Mouse (Mus musculus): ENCODE results near the gene 9930111J21Rik1. TPM values are rescaled to one million over a fixed set of nuclear protein-coding genes. Genes with fewer than 3 reads are reported as not detected.
"Not testable (repeated sequence)": the region's sequence is repeated elsewhere in the genome, so short reads cannot be mapped to it uniquely, and the experiment has no call there.

The 9930111J21Rik1 gene
- polyA plus RNA-seq, 1 experiment from 2014 or later: 0.71 TPM

- not testable (repeated sequence) for H3K36me3 ChIP-seq (ENCODE audit: control insufficient read depth, insufficient read depth); H3K4me3 ChIP-seq (replicated peaks; ENCODE audit: low read length); H3K27ac ChIP-seq (ENCODE audit: low read length); H3K27me3 ChIP-seq (replicated peaks; ENCODE audit: control insufficient read depth, insufficient read depth, low read length); H3K9ac ChIP-seq (replicated peaks; ENCODE audit: low read depth, low read length); H3K4me2 ChIP-seq (ENCODE audit: low read length); H3K9me3 ChIP-seq (ENCODE audit: control insufficient read depth, low read length); H3K4me1 ChIP-seq (replicated peaks; ENCODE audit: control insufficient read depth, insufficient read depth, low read length); ATAC-seq
These were observed 52.8 kb downstream of the 9930111J21Rik1 start for GRCm38 (mm10) chr11:48926437-48926836.

- H3K27me3 ChIP-seq (replicated peaks; ENCODE audit: control insufficient read depth, insufficient read depth, low read length); H3K9ac ChIP-seq (replicated peaks; ENCODE audit: low read depth, low read length); H3K4me2 ChIP-seq (ENCODE audit: low read length); H3K4me1 ChIP-seq (replicated peaks; ENCODE audit: control insufficient read depth, insufficient read depth, low read length); H3K4me3 ChIP-seq (replicated peaks; ENCODE audit: low read length); H3K36me3 ChIP-seq (ENCODE audit: control insufficient read depth, insufficient read depth); H3K9me3 ChIP-seq (ENCODE audit: control insufficient read depth, low read length); ATAC-seq; H3K27ac ChIP-seq (ENCODE audit: low read length): not testable (repeated sequence)
- 73% methylated on average over 5 of the region's 5 CpGs for WGBS
These were observed 55.4 kb downstream of the 9930111J21Rik1 start for GRCm38 (mm10) chr11:48923818-48924217.

- 90% methylated on average over 3 of the region's 3 CpGs for WGBS
- Histone ChIP-seq H3K9me3 (ENCODE audit: control insufficient read depth, low read length) (no peaks in the 10 kb centered on the region), H3K4me1 (replicated peaks; ENCODE audit: control insufficient read depth, insufficient read depth, low read length) (no peaks in the 10 kb centered on the region), H3K9ac (replicated peaks; ENCODE audit: low read depth, low read length) (no peak overlapping the region), H3K4me3 (replicated peaks; ENCODE audit: low read length) (no peak overlapping the region), H3K27me3 (replicated peaks; ENCODE audit: control insufficient read depth, insufficient read depth, low read length) (no peaks in the 10 kb centered on the region), H3K36me3 (ENCODE audit: control insufficient read depth, insufficient read depth) (no peaks in the 10 kb centered on the region), H3K4me2 (ENCODE audit: low read length) (no peak overlapping the region), H3K27ac (ENCODE audit: low read length) (no peak overlapping the region)
- ATAC-seq: no peak
These were observed 60.8 kb downstream of the 9930111J21Rik1 start for GRCm38 (mm10) chr11:48918380-48918779.

- no peak for ATAC-seq
- H3K9ac ChIP-seq (replicated peaks; ENCODE audit: low read depth, low read length): no peak overlapping the region
- no peaks in the 10 kb centered on the region for H3K9me3 ChIP-seq (ENCODE audit: control insufficient read depth, low read length)
- no peak overlapping the region for H3K27ac ChIP-seq (ENCODE audit: low read length)
- H3K4me2 ChIP-seq (ENCODE audit: low read length): no peak overlapping the region
- no peak overlapping the region for H3K4me3 ChIP-seq (replicated peaks; ENCODE audit: low read length)
- no peaks in the 10 kb centered on the region for H3K4me1 ChIP-seq (replicated peaks; ENCODE audit: control insufficient read depth, insufficient read depth, low read length)
- WGBS: 98% methylated on average over 1 of the region's 1 CpGs
- H3K27me3 ChIP-seq (replicated peaks; ENCODE audit: control insufficient read depth, insufficient read depth, low read length): no peaks in the 10 kb centered on the region
- no peaks in the 10 kb centered on the region for H3K36me3 ChIP-seq (ENCODE audit: control insufficient read depth, insufficient read depth)
These were observed 65.6 kb downstream of the 9930111J21Rik1 start for GRCm38 (mm10) chr11:48913611-48914010.

- Histone ChIP-seq H3K4me3 (replicated peaks; ENCODE audit: low read length) (no peak overlapping the region), H3K36me3 (ENCODE audit: control insufficient read depth, insufficient read depth) (no peaks in the 10 kb centered on the region), H3K27me3 (replicated peaks; ENCODE audit: control insufficient read depth, insufficient read depth, low read length) (no peaks in the 10 kb centered on the region)
These were observed 70.7 kb downstream of the 9930111J21Rik1 start for GRCm38 (mm10) chr11:48908459-48908858.

GRCm38 (mm10) chr11:48902021-48902420, 77.2 kb downstream of the 9930111J21Rik1 start, which contains the start of gene Gm5431:
TSS of gene Gm5431 (minus strand) at chr11:48902214.
- H3K9me3 ChIP-seq (ENCODE audit: control insufficient read depth, low read length): no peaks in the 10 kb centered on the region
- ATAC-seq: no peak
- no peak within 1 kb of the TSS for H3K27ac ChIP-seq (ENCODE audit: low read length)
- H3K9ac ChIP-seq (replicated peaks; ENCODE audit: low read depth, low read length): no peak within 1 kb of the TSS
- no peak within 1 kb of the TSS for H3K4me2 ChIP-seq (ENCODE audit: low read length)
- H3K36me3 ChIP-seq (ENCODE audit: control insufficient read depth, insufficient read depth): no peaks in the 10 kb centered on the region
- H3K4me3 ChIP-seq (replicated peaks; ENCODE audit: low read length): no peak within 1 kb of the TSS
- H3K27me3 ChIP-seq (replicated peaks; ENCODE audit: control insufficient read depth, insufficient read depth, low read length): no peaks in the 10 kb centered on the region
- 79% methylated on average over 2 of the region's 2 CpGs for WGBS
- no peaks in the 10 kb centered on the region for H3K4me1 ChIP-seq (replicated peaks; ENCODE audit: control insufficient read depth, insufficient read depth, low read length)

More at GRCm38 (mm10) chr11:48908459-48908858, 70.7 kb downstream of the 9930111J21Rik1 start:
- no peak for ATAC-seq
- no peak overlapping the region for H3K9ac ChIP-seq (replicated peaks; ENCODE audit: low read depth, low read length)
- no peak overlapping the region for H3K4me2 ChIP-seq (ENCODE audit: low read length)
- H3K9me3 ChIP-seq (ENCODE audit: control insufficient read depth, low read length): no peaks in the 10 kb centered on the region
- 81% methylated on average over 1 of the region's 1 CpGs for WGBS
- H3K4me1 ChIP-seq (replicated peaks; ENCODE audit: control insufficient read depth, insufficient read depth, low read length): no peaks in the 10 kb centered on the region
- H3K27ac ChIP-seq (ENCODE audit: low read length): no peak overlapping the region

GRCm38 (mm10) chr11:48901567-48901930, 77.6 kb downstream of the 9930111J21Rik1 start:
- not testable (repeated sequence) for H3K36me3 ChIP-seq (ENCODE audit: control insufficient read depth, insufficient read depth); H3K9ac ChIP-seq (replicated peaks; ENCODE audit: low read depth, low read length); H3K27ac ChIP-seq (ENCODE audit: low read length); H3K4me2 ChIP-seq (ENCODE audit: low read length); ATAC-seq; H3K27me3 ChIP-seq (replicated peaks; ENCODE audit: control insufficient read depth, insufficient read depth, low read length); H3K4me1 ChIP-seq (replicated peaks; ENCODE audit: control insufficient read depth, insufficient read depth, low read length); H3K9me3 ChIP-seq (ENCODE audit: control insufficient read depth, low read length); H3K4me3 ChIP-seq (replicated peaks; ENCODE audit: low read length)
- 90% methylated on average over 1 of the region's 1 CpGs for WGBS

GRCm38 (mm10) chr11:48900654-48901566, 78.3 kb downstream of the 9930111J21Rik1 start:
- 84% methylated on average over 6 of the region's 6 CpGs for WGBS
- not testable (repeated sequence) for ATAC-seq

GRCm38 (mm10) chr11:48898812-48899431, 80.3 kb downstream of the 9930111J21Rik1 start:
- no peak for ATAC-seq
- 76% methylated on average over 2 of the region's 2 CpGs for WGBS
- Histone ChIP-seq H3K36me3 (ENCODE audit: control insufficient read depth, insufficient read depth) (no peaks in the 10 kb centered on the region), H3K4me1 (replicated peaks; ENCODE audit: control insufficient read depth, insufficient read depth, low read length) (no peaks in the 10 kb centered on the region), H3K4me2 (ENCODE audit: low read length) (no peak overlapping the region), H3K9me3 (ENCODE audit: control insufficient read depth, low read length) (no peaks in the 10 kb centered on the region), H3K4me3 (replicated peaks; ENCODE audit: low read length) (no peak overlapping the region), H3K9ac (replicated peaks; ENCODE audit: low read depth, low read length) (no peak overlapping the region), H3K27me3 (replicated peaks; ENCODE audit: control insufficient read depth, insufficient read depth, low read length) (no peaks in the 10 kb centered on the region), H3K27ac (ENCODE audit: low read length) (no peak overlapping the region)

More at GRCm38 (mm10) chr11:48900654-48901566, 78.3 kb downstream of the 9930111J21Rik1 start:
- H3K4me2 ChIP-seq (ENCODE audit: low read length); H3K4me1 ChIP-seq (replicated peaks; ENCODE audit: control insufficient read depth, insufficient read depth, low read length); H3K36me3 ChIP-seq (ENCODE audit: control insufficient read depth, insufficient read depth); H3K9me3 ChIP-seq (ENCODE audit: control insufficient read depth, low read length); H3K27me3 ChIP-seq (replicated peaks; ENCODE audit: control insufficient read depth, insufficient read depth, low read length); H3K9ac ChIP-seq (replicated peaks; ENCODE audit: low read depth, low read length); H3K4me3 ChIP-seq (replicated peaks; ENCODE audit: low read length); H3K27ac ChIP-seq (ENCODE audit: low read length): not testable (repeated sequence)
